In genomic region chr5:105859716-105860460, GRCm38 (mm10) we compare ENCODE assay signal across 11 mouse cellular contexts. TPM values are rescaled to one million over a fixed set of nuclear protein-coding genes. Genes with fewer than 3 reads are reported as not detected.
DNase-seq lines count a peak whose midpoint lies in the region; ATAC-seq and TF ChIP-seq lines count a peak whose summit lies in the region.
"Had no signal": no experiment of that assay in that cellular context is flagged by ENCODE, and none has a peak within 500 bp of the region (broad histone marks: within the 10 kb centered on the region; RNA-seq: fewer than 3 reads in every experiment).

No protein-coding gene starts in this region.

- TF ChIP-seq EP300 in heart, adult 2 months (IDR thresholded peaks at IDR 0.05; ENCODE audit: insufficient read depth, low read depth, low read length), result no peak

- no peaks in the 10 kb centered on the region for H3K27me3 ChIP-seq in heart, adult 2 months (ENCODE audit: control insufficient read depth, insufficient read depth, low read length)
- no peaks in the 10 kb centered on the region for H3K27me3 ChIP-seq in lung, embryonic 16.5 days (ENCODE audit: control insufficient read depth, insufficient read depth, low read depth, low read length)
- H3K27me3 ChIP-seq in forebrain, embryonic 12.5 days, result no peaks in the 10 kb centered on the region
- H3K27me3 ChIP-seq in myocyte (ENCODE audit: control insufficient read depth, insufficient read depth, insufficient read length), result no peaks in the 10 kb centered on the region
- H3K27me3 ChIP-seq: Patski had no signal

- no peaks in the 10 kb centered on the region for H3K9me3 ChIP-seq in lung, embryonic 16.5 days (ENCODE audit: control insufficient read depth, low read length)
- no peaks in the 10 kb centered on the region for H3K9me3 ChIP-seq in forebrain, embryonic 12.5 days

- no peaks in the 10 kb centered on the region for H3K36me3 ChIP-seq in heart, adult 2 months (ENCODE audit: control insufficient read depth, insufficient read depth, low read length)
- H3K36me3 ChIP-seq in lung, embryonic 16.5 days (ENCODE audit: control insufficient read depth, insufficient read depth, low read length), result no peaks in the 10 kb centered on the region
- H3K36me3 ChIP-seq in forebrain, embryonic 12.5 days (replicated peaks), result no peaks in the 10 kb centered on the region
- H3K36me3 ChIP-seq in myocyte (ENCODE audit: control insufficient read depth, insufficient read depth), result no peaks in the 10 kb centered on the region

- peaks cover 3% of the 10 kb centered on the region for H3K4me1 ChIP-seq in heart, adult 2 months (ENCODE audit: control insufficient read depth, insufficient read depth, low read length)
- peaks cover 11% of the 10 kb centered on the region for H3K4me1 ChIP-seq in lung, embryonic 16.5 days (replicated peaks; ENCODE audit: control insufficient read depth, insufficient read depth, low read length)
- peaks cover 8% of the 10 kb centered on the region; the same call in 1 of the 2 replicates for H3K4me1 ChIP-seq in forebrain, embryonic 12.5 days

- DNase-seq in heart, adult 2 months, result no peak
- no peak for DNase-seq in heart, adult 18-20 months
- DNase-seq in lung, adult 18-20 months, result no peak
- no peak for DNase-seq in layer of hippocampus, adult 2 months (ENCODE audit: low spot score in 2 of 2)
- DNase-seq in left cerebral cortex, adult 8-10 months (ENCODE audit: low spot score in 2 of 2), result no peak
- DNase-seq: cerebellum, postnatal 36 days; right cerebral cortex, postnatal 14 days had no signal

- no peak for TF ChIP-seq CTCF in heart, adult 2 months (IDR thresholded peaks at IDR 0.05)
- TF ChIP-seq CTCF in layer of hippocampus, adult 2 months (conservative IDR thresholded peaks at IDR 0.05), result no peak

- no peak overlapping the region for H3ac ChIP-seq in myocyte (ENCODE audit: control insufficient read depth, insufficient read length)

- no peak overlapping the region for H3K4me2 ChIP-seq in lung, embryonic 16.5 days (ENCODE audit: low read depth, low read length)
- H3K4me2 ChIP-seq in forebrain, embryonic 12.5 days, result no peak overlapping the region
- H3K4me2 ChIP-seq in myocyte (ENCODE audit: low read depth), result peak overlapping the region; percentile 32

- WGBS in heart, adult 2 months, result 55% methylated on average over 11 of the region's 11 CpGs
- WGBS in lung, embryonic 16.5 days, result 45% methylated on average over 11 of the region's 11 CpGs
- WGBS in forebrain, embryonic 12.5 days, result 56% methylated on average over 11 of the region's 11 CpGs

- peak overlapping the region; percentile 55 for H3K27ac ChIP-seq in heart, adult 2 months
- peak overlapping the region; percentile 87 for H3K27ac ChIP-seq in lung, embryonic 16.5 days (ENCODE audit: low read length)
- H3K27ac ChIP-seq in forebrain, embryonic 12.5 days, result peak overlapping the region; percentile 1; the same call in 1 of the 2 replicates
- no peak overlapping the region for H3K27ac ChIP-seq in layer of hippocampus, adult 2 months

- intact Hi-C loops in heart, adult 2 months (cut with DNase I), result no loop called here

- H3K9ac ChIP-seq in heart, adult 2 months (ENCODE audit: low read depth, low read length), result no peak overlapping the region
- no peak overlapping the region for H3K9ac ChIP-seq in lung, embryonic 16.5 days (ENCODE audit: low read length)
- no peak overlapping the region for H3K9ac ChIP-seq in forebrain, embryonic 12.5 days

- no peak overlapping the region for H3K4me3 ChIP-seq in heart, adult 2 months
- no peak overlapping the region for H3K4me3 ChIP-seq in lung, embryonic 16.5 days (ENCODE audit: low read length)
- H3K4me3 ChIP-seq in forebrain, embryonic 12.5 days (replicated peaks), result no peak overlapping the region
- H3K4me3 ChIP-seq in myocyte, result no peak overlapping the region
- no peak overlapping the region for H3K4me3 ChIP-seq in layer of hippocampus, adult 2 months

- TF ChIP-seq POLR2A in heart, adult 2 months (IDR thresholded peaks at IDR 0.05; ENCODE audit: insufficient read depth, low read depth, low read length), result no peak
- TF ChIP-seq POLR2A in myocyte (IDR thresholded peaks at IDR 0.05; ENCODE audit: insufficient read length, low read depth), result no peak

- H3K79me2 ChIP-seq in heart, adult 2 months (replicated peaks; ENCODE audit: control insufficient read depth, insufficient read depth, low read length), result no peaks in the 10 kb centered on the region
- no peaks in the 10 kb centered on the region for H3K79me2 ChIP-seq in myocyte (ENCODE audit: control insufficient read depth, insufficient read depth)

- ATAC-seq in lung, embryonic 16.5 days (ENCODE audit: low read depth), result no peak
- ATAC-seq in forebrain, embryonic 12.5 days (ENCODE audit: low FRiP score), result no peak
- ATAC-seq: Patski had no signal

TF ChIP-seq in myocyte, 11 proteins besides CTCF, POLR2A, EP300 and RAD21:
- TF ChIP-seq TCF12 (IDR thresholded peaks at IDR 0.05; ENCODE audit: insufficient read depth, poor library complexity, severe bottlenecking) (no peak), USF1 (IDR thresholded peaks at IDR 0.05; ENCODE audit: low read depth) (no peak), TCF3 (IDR thresholded peaks at IDR 0.05; ENCODE audit: insufficient read length, low read depth) (no peak), SRF (IDR thresholded peaks at IDR 0.05; ENCODE audit: control insufficient read depth, insufficient read length, low read depth) (no peak), MYOD1 (IDR thresholded peaks at IDR 0.05; ENCODE audit: control insufficient read depth in 1 of 3, insufficient read length in 2 of 3, low read depth in 2 of 3) (no peak), MYOG (IDR thresholded peaks at IDR 0.05; ENCODE audit: control insufficient read depth in 1 of 3, insufficient read depth in 1 of 3, insufficient read length in 2 of 3, low read depth in 2 of 3) (no peak), E2F4 (IDR thresholded peaks at IDR 0.05; ENCODE audit: insufficient read depth) (no peak), POLR2AphosphoS2 (IDR thresholded peaks at IDR 0.05; ENCODE audit: insufficient read length, low read depth) (no peak), REST (IDR thresholded peaks at IDR 0.05; ENCODE audit: insufficient read depth, insufficient read length) (no peak), CEBPB (IDR thresholded peaks at IDR 0.05; ENCODE audit: insufficient read depth, poor library complexity, severe bottlenecking) (no peak), MAX (IDR thresholded peaks at IDR 0.05; ENCODE audit: low read depth) (no peak)

RNA-seq across cellular contexts. Expression of gene Zfp326, which starts 16.5 kb away (rescaled TPM):
- 10 to 100 TPM in 1 of 2 experiments, 1 to 10 TPM in 1; 9.3 to 10.7 TPM for total RNA-seq in heart, adult 2 months (2021)
- 5.5 and 7.0 TPM in 2 replicates for polyA plus RNA-seq in heart, adult 2 months (2012; rRNA removed)
- 10 to 100 TPM in 1 of 2 experiments, 1 to 10 TPM in 1; 9.4 to 10.5 TPM for total RNA-seq in heart, adult 18-20 months (2021)
- 32.1 and 35.5 TPM in 2 replicates for polyA plus RNA-seq in lung, embryonic 16.5 days (2015; fragmentation: Nextera tagmentation; extraction: Ambion mirVana)
- polyA plus RNA-seq in forebrain, embryonic 12.5 days (2016; fragmentation: Nextera tagmentation; extraction: Ambion mirVana), result 70.7 and 72.0 TPM in 2 replicates
- 7.6 TPM for polyA plus RNA-seq in myocyte (2012; fragmentation: generic; extraction: Trizol)
- total RNA-seq in layer of hippocampus, adult 2 months (2021), result 10 to 100 TPM; 37.7 to 37.9 TPM
- 10 to 100 TPM; 23.4 to 31.5 (median 29.7) TPM for total RNA-seq in left cerebral cortex, adult 8-10 months (2022)
